Mouse (Mus musculus) intestine, postnatal 0 days (tissue): ENCODE measurements at regions not wholly inside any gene's neighbourhood (a gene's known extent, or its start where the extent isn't known, plus 50 kb on each side); places are given as distances from the start of the nearest gene placed in this dataset.

ENCODE experiments used
- ATAC-seq: fragments of 200-750 bp; cut with Nextera tagmentation; 2 replicates; pipeline ENCODE4 v1.8.0; 2017; ENCODE audit warnings: mild to moderate bottlenecking, moderate TSS enrichment, moderate library complexity
- H3K27ac ChIP-seq: fragments of 300-500 bp; sonication (generic); 2 replicates; pipeline ENCODE4 v1.5.1; 2014; ENCODE audit warnings: mild to moderate bottlenecking, low read depth, low read length, moderate library complexity
- H3K27me3 ChIP-seq: fragments of 300-500 bp; sonication (generic); replicated peaks from 2 replicates; pipeline ENCODE4 v1.6.1; 2014; ENCODE audit warnings: low read length, mixed read lengths; ENCODE audit not compliant: control insufficient read depth, insufficient read depth
- H3K36me3 ChIP-seq: fragments of 300-500 bp; sonication (generic); 2 replicates; pipeline ENCODE4 v1.6.1; 2014; ENCODE audit warnings: mild to moderate bottlenecking, moderate library complexity; ENCODE audit not compliant: control insufficient read depth, insufficient read depth
- H3K4me1 ChIP-seq: fragments of 300-500 bp; sonication (generic); replicated peaks from 2 replicates; pipeline ENCODE4 v1.6.1; 2014; ENCODE audit warnings: antibody characterized with exemption, low read length, mixed read lengths; ENCODE audit not compliant: control insufficient read depth, insufficient read depth
- H3K4me2 ChIP-seq: fragments of 300-500 bp; sonication (generic); replicated peaks from 2 replicates; pipeline ENCODE4 v1.6.1; 2014; ENCODE audit warnings: low read depth, mild to moderate bottlenecking, moderate library complexity
- H3K4me3 ChIP-seq: fragments of 300-500 bp; sonication (generic); 2 replicates; pipeline ENCODE4 v1.5.1; 2014; ENCODE audit warnings: low read depth, low read length
- H3K9ac ChIP-seq: fragments of 300-500 bp; sonication (generic); 2 replicates; pipeline ENCODE4 v1.6.1; 2014; ENCODE audit warnings: mild to moderate bottlenecking, low read depth, low read length
- H3K9me3 ChIP-seq: fragments of 300-500 bp; sonication (generic); 2 replicates; pipeline ENCODE4 v1.6.1; 2016; ENCODE audit warnings: mixed run types; ENCODE audit not compliant: control insufficient read depth
- CTCF ChIP-seq: sonication (generic); IDR thresholded peaks from 2 replicates; pipeline ENCODE4 v1.5.1; 2016; ENCODE audit warnings: low read depth, mild to moderate bottlenecking, control low read depth, antibody characterized with exemption, moderate library complexity
- WGBS: fragments of 180-500 bp; shearing (Covaris S2); extraction: QIAGEN DNeasy Blood & Tissue Kit; methylation state at CpG from one replicate; pipeline ENCODE4 v1.1.7; 2014; 5-methylcytosine and 5-hydroxymethylcytosine counted together

DNA sequence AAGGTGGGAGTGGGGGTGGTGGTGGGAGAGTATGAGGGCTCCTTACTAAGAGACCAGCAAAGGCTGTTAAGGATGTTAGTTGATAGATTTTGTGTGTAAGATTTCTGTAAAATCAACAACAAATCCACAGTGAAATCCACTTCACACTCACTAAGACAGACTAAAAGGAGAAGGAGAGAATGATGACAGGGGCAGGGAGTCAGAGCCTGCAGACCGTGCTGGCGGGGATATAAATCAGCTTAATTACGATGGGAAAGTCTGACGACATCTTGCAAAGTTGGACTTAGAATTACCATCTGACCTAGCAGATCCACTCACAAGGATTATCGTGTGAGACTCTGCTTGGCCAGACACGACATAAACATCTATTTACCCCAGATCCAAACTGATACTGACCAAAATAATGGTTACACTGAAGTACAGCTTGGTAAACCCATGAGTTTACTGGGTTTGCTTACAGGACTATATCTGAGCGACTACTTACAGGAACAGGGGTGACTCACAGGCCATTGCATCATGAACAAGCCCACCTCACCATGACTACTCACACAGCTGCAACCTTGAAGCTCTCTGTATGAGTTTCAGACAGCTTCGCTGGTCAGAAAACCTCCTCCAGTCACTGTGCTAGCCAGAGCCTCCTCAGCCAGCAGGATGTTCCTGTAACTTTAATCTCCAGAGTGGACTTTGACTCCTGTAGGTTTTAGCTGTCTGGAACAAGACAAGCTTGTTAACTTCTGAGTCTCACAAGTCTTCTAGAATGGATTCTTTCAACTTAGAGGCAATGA is 50.5 kb upstream of the Ednra start:
- ATAC-seq, result peak; percentile 68
- H3K4me2 ChIP-seq, result no peak overlapping the region
- WGBS, result 34% methylated on average over 8 of the region's 8 CpGs

DNA sequence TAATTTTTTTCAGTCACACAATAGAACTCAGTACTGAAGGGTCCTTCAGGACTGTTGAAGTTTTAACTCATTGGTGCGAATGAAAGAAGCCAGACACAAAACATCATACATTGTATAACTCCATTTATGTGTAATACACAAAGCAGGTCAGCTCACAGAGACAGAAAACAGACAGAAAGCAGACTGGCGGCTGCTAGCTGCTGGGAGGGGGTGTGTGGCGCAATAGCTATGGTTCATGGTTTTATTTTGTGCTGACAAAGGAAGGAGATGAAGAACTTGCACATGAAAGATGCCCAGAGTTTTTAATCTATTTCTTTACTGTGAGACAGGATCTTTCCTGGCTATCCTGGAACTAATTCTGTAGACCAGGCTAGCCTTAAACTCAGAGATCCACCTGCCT is 51.3 kb upstream of the Ednra start:
- Histone ChIP-seq H3K9me3 (no peaks in the 10 kb centered on the region), H3K36me3 (no peaks in the 10 kb centered on the region), H3K9ac (no peak overlapping the region), H3K4me1 (no peaks in the 10 kb centered on the region), H3K4me2 (no peak overlapping the region), H3K27ac (no peak overlapping the region), H3K4me3 (no peak overlapping the region), H3K27me3 (no peaks in the 10 kb centered on the region)
- ATAC-seq, result no peak
- WGBS, result 76% methylated on average over 3 of the region's 3 CpGs
- no peak for TF ChIP-seq CTCF

More for the DNA sequence above, 50.5 kb upstream of the Ednra start:
- Histone ChIP-seq H3K9me3 (no peaks in the 10 kb centered on the region), H3K27me3 (no peaks in the 10 kb centered on the region), H3K27ac (no peak overlapping the region), H3K9ac (no peak overlapping the region), H3K36me3 (no peaks in the 10 kb centered on the region), H3K4me3 (no peak overlapping the region), H3K4me1 (no peaks in the 10 kb centered on the region)
- no peak for TF ChIP-seq CTCF

DNA sequence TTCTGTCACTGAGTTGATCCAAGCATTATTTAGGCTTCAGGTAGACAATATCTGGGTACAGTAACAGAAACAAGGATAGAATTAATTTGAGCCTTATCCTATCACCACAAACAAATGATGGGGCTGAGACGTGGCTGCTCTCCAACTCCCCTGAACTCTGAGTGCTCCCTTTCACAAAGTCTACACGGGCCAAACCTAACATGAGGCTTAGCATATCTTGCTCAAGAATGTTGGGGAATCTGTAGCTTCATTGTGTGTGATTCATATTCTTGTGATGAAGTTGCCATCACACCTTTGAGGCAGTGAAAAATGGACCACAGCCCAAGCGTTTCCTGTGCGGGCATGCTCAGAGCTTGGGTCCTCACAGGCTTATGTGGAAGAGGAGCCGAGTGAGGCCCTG is 53.3 kb upstream of the Ednra start:
- TF ChIP-seq CTCF, result no peak
- H3K27ac ChIP-seq, result no peak overlapping the region
- H3K9me3 ChIP-seq, result no peaks in the 10 kb centered on the region
- no peaks in the 10 kb centered on the region for H3K4me1 ChIP-seq
- H3K9ac ChIP-seq, result no peak overlapping the region
- no peaks in the 10 kb centered on the region for H3K36me3 ChIP-seq
- no peak overlapping the region for H3K4me3 ChIP-seq
- no peak overlapping the region for H3K4me2 ChIP-seq
- ATAC-seq, result no peak
- H3K27me3 ChIP-seq, result no peaks in the 10 kb centered on the region
- 72% methylated on average over 5 of the region's 5 CpGs for whole genome bisulfite sequencing

DNA sequence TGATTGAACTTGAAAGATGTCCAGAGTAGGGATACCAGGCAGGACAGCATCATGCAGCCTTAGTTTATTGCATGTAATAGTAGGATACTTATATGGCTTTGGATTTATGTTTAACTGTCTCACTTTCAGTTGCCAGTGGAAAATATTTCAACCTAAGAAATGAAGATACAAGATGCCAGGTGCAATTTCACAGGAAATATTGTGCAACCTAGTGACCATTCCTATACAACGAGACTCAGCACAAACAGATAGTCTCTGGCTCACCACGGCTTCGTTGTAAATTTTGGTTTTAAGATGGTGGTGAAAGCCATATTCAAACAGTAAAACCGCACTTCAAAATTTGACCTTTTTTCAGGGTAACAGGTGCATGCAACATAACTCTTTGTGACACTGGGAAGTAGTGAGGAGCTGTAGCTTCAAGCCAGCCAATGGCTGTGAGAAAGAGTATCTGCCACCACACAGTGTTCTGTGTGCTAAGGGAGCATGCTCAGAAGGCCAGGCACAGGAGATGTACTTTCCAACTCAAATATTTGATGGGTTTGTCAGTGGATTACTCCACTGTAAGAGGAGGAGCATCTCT is 61.5 kb upstream of the Ednra start:
- H3K9me3 ChIP-seq, result no peaks in the 10 kb centered on the region
- ATAC-seq, result no peak
- H3K27me3 ChIP-seq, result no peaks in the 10 kb centered on the region
- WGBS, result 65% methylated on average over 4 of the region's 4 CpGs
- H3K4me2 ChIP-seq, result no peak overlapping the region
- no peaks in the 10 kb centered on the region for H3K4me1 ChIP-seq
- H3K9ac ChIP-seq, result no peak overlapping the region
- H3K4me3 ChIP-seq, result no peak overlapping the region
- H3K27ac ChIP-seq, result no peak overlapping the region
- no peak for TF ChIP-seq CTCF
- H3K36me3 ChIP-seq, result no peaks in the 10 kb centered on the region

DNA sequence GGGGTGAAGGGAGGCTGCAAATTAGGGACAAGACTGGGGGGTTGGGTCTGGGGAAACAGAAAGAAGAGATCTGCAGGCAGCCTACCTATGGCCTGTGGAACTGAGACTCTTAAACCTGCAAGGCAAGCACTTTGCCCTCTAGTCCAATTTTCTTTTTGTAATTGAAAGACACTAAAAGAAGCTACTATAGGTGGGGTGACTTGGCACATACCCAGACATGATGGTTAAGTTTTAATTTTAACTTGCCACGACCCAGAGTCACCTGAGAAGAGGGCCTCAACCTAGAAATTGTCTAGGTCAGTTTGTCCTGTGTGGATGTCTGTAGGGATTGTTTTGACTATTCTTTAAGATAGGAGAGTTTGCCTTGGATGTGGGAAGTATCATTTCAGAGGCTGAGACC is 70.6 kb upstream of the Ednra start:
- TF ChIP-seq CTCF, result no peak
- Histone ChIP-seq H3K9me3 (no peaks in the 10 kb centered on the region), H3K4me3 (no peak overlapping the region), H3K36me3 (no peaks in the 10 kb centered on the region), H3K27me3 (no peaks in the 10 kb centered on the region), H3K27ac (no peak overlapping the region), H3K4me1 (no peaks in the 10 kb centered on the region), H3K4me2 (no peak overlapping the region), H3K9ac (no peak overlapping the region)
- ATAC-seq, result no peak
- WGBS, result 56% methylated on average over 1 of the region's 1 CpGs

DNA sequence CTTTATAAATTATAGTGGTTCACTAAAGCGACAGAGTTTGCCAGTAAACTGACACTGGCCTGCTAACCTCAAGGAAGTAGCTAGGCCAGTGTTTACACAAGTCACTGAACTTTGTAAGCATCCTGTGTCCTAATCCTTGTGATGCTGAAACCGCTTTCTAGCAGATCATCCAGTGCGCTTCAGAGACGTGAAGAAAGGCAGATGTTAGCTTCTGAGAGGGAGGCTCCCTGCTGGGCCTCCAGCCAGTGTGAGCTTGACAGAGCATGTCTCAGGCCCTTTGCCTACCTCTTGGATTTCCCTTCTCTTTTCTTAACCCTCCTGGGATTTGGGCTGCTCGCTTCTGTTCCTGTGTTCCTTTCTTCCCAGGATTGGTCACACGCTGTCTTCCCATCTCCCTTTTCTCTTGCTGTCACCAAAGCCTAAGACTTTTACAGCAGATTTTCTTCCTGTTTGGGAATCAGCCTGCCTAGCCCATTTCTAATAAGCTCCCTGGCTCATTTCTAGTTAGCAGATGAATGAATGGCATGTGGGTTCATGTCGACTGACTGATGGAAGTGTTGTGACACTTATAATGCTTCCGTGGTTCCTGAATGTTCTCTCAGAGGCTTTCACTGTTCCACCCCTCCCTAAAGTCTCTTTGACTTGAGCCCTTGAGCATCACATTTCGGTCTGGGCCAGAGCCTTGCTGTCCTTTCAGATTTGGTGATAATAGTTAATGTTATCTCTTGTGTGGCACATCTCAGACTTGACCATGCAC is 79.1 kb upstream of the Ednra start:
- no peaks in the 10 kb centered on the region for H3K36me3 ChIP-seq
- no peak for TF ChIP-seq CTCF
- 0 out of 2 replicates have a peak overlapping the region, but pooled peaks have one; percentile 8 for H3K27ac ChIP-seq
- no peaks in the 10 kb centered on the region for H3K27me3 ChIP-seq
- WGBS, result 67% methylated on average over 9 of the region's 9 CpGs
- ATAC-seq, result no peak
- H3K4me3 ChIP-seq, result no peak overlapping the region
- no peak overlapping the region for H3K4me2 ChIP-seq
- H3K4me1 ChIP-seq, result no peaks in the 10 kb centered on the region
- H3K9ac ChIP-seq, result no peak overlapping the region
- H3K9me3 ChIP-seq, result no peaks in the 10 kb centered on the region
